Mouse (Mus musculus) liver, adult 2 months (tissue): ENCODE results near the gene Spry1.

Experiments used
- CTCF ChIP-seq: fragments of 200-500 bp; IDR thresholded peaks from 2 replicates; pipeline ENCODE4 v1.5.1; 2011; ENCODE audit warnings: low read depth, low read length, control low read depth
- POLR2A ChIP-seq: fragments of 200-500 bp; IDR thresholded peaks from 2 replicates; pipeline ENCODE4 v1.6.1; 2011; ENCODE audit warnings: low read length, control low read depth; ENCODE audit not compliant: insufficient read depth; ENCODE audit errors: extremely low read depth

GRCm38 (mm10) chr3:37676291-37676690 is 36.5 kb downstream of the Spry1 start:
- TF ChIP-seq CTCF (no peak), POLR2A (no peak)
